Mouse (Mus musculus) gastrocnemius, postnatal 14 days (tissue): ENCODE measurements around the gene Etfbkmt. TPM values are rescaled to one million over a fixed set of nuclear protein-coding genes. Genes with fewer than 3 reads are reported as not detected.
"Not testable (repeated sequence)": the region's sequence is repeated elsewhere in the genome, so short reads cannot be mapped to it uniquely, and the experiment has no call there.

Experiments
- DNase-seq: peaks from one replicate; pipeline ENCODE4 v3.0.0; 2021; ENCODE audit warnings: mixed read lengths
- intact Hi-C: fragments of 180-260 bp; cut with DNase I; formaldehyde crosslinking; loops from one replicate; pipeline ENCODE4 v1.15.1; 2025; ENCODE audit warnings: low total_unique reads
- total RNA-seq, 2 experiments: library from RNA; stranded (reverse); gene quantifications; 2 replicates each; pipeline ENCODE4 v1.2.3; 2021

Gene Etfbkmt
- total RNA-seq, 2 experiments from 2014 or later = 7.6 to 15.0 TPM

DNA sequence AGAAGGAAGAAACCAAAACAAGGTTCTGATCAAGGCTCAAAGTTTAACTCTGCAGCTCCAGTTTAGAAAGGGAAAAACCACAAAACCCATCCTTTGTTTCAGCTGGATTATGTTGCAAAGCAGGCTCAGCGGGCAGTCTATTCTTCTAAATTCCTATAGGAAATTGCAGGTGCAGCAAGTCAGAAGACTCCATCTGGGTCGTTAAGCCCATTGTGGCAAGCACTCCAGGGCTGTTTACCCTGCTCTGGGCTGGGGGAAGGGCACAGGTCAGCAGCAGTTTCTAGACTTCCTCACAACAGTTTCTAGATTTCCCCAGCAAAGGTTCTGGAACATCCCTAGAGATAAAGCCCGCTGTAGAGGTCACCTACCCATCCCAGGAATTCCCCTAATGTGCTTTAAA lies 8.5 kb upstream of the Etfbkmt start:
- DNase-seq = no peak
- intact Hi-C loops = no loop called here

DNA sequence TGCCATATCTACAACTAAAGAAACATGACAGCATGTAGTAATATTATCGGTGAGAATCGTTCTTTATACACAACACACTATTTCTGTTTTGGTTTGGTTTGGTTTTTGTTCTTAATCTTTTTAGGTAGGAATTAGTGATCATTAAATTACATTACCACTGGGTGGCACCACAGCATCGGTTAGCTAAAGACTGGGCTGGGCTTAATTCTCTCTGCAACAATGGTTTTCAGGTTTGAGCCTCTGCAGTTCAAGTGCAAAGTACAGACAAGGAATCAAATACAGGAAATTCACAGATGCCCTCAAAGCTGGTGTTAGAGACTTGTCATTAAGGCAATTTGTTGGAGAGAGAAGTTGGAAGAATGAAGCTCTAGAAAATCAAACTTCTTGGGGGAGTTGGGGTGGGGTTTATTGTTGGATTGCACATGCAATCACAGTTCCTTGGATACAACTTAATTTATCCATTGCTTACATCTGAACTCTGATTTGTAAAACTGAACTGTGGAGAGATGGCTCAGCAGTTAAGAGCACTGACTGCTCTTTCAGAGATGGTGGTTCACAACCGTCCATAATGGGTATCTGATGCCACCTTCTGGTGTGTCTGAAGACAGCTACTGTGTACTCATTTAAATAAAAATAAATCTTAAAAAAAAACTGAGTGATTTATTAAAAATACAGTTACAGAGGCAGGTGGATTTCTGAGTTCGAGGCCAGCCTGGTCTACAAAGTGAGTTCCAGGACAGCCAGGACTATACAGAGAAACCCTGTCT lies 7.2 kb upstream of the Etfbkmt start:
- intact Hi-C loops = loop anchor here (2.0 kb wide), 1 partner anchor 244 kb away; no protein-coding TSS in a partner anchor
- DNase-seq = peak; percentile 11

DNA sequence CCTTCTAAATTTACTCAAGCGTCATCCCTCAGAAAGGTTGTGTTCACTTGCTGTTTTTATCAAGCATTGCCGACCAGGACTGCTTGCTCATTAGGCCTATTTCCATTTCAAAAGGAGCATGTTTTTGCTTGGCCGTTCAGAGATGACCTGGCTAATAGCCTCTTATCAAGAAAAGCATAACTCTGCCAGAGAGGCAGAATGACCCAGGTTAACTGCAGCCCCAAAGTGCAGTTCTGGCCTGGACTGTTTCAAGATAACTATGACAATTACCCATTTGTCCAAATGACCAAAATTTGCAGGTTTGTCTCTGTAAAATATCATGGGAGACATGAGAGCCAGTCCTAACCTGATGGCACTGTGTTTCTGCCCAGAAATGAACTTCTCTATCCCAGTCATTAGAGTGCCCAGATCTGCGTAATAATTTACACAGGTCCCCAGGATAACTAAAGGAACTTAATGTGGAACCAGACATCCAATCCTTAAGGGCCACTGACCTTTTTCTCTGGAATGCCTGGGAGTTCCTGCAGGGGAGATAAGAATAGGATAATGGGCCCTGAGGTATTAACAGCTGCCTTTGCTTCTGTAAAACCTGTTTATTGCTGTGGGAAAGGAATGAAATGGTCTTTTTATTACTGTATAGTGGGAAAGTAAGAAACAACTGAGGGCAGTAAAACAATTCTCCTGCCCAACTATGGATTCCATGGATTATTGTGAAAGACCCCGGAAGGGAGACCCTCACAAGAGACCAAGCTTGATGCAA lies 5.1 kb upstream of the Etfbkmt start:
- intact Hi-C loops = no loop called here
- DNase-seq = no peak

DNA sequence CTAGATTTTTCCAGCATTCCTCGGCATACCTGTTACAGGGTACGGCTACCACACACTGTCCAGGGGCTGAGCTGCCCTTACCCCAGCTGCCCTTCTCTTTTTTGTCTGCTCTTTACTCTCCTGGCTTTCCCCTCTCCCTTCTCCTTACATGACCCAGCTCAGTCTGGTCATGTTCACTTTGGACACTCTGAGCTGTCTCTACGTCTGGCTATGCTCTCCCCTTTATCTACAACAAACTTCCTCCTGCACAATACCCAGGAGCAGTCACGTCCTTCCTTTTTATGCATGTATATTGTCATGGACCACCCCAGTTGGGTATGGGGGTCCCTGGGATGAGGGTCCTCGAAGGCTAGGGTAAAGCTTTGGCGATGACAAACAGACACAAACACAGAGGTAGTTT lies 4.0 kb upstream of the Etfbkmt start:
- DNase-seq = no peak
- intact Hi-C loops = no loop called here

DNA sequence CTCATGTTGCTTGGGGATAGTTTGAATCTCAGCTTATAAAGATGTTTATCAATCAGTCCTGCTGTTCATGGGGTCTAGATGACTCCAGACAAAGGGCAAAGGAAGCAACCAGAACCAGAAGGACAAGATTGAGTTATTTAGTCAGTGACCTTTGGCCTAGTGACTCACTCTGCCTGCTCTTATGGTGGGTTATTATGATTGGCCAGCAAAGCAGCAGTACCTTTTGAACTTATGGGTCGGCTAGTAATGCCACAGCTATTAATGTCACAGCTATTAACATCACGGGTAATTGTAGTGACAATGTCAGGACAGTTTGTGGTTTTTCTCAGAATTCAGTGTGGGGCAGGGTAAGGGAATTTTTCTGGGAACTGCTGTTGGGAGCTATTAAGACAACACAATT lies 1.7 kb upstream of the Etfbkmt start:
- no peak for DNase-seq
- intact Hi-C loops = no loop called here

DNA sequence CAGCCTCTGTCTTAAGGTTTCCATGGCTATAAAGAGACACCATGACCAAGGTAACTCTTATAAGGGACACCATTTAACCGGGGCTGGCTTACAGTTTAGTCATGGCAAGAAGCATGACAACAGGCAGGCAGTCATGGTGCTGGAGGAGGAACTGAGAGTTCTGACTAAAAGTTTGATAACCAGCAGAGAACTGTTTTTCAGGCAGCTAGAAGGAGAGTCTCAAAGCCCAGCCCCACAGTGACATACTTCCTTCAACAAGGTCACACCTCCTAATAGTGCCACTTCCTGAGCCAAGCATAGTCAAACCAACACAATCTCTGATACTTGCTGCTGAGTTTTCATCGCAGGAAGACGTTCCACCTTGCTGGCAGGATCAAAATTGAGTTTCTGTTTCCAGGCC lies 638 bp upstream of the Etfbkmt start:
- intact Hi-C loops = no loop called here
- no peak for DNase-seq

DNA sequence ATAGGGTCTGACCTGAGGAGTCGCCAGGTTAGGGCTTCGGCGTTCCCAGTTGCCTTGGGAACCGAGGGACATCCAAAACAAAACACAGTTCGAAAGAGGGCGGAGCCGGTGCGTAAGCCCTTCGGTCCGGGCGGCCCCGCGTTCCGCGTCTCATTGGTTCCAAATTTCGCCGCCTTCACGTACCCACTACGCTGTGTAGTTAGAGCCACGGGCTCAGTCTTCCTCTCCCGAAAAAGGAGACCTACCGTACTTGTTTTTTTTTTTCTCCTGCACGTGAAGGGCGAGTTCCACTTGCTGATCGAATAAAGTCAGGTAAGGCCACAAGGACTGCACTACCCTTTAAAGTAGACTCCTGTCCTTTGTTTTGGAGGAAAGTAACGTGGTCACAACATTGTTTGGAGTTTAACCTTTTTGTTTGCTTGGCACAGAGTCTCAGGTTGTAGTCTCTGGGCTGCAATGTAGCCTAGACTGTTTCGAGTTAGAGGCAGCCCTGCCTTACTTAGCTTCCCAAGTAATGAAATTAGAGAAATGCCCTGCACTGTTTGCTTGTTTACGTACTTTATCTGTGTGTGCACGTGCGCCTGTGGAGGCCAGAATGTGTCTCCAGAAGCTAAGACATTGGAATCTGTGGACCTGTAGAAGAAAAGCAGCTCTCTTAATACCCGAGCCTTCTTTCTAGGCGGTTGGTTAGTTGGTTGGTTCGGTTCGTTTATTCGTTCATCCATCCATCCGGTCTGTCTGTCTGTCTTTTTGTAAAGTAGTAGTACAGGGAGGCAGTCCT lies 1.9 kb downstream of the Etfbkmt start:
- peak; percentile 85 for DNase-seq
- intact Hi-C loops = loop anchor here (5.0 kb wide), 1 partner anchor 46 kb away; the partner anchor contains the start of gene Amn1

DNA sequence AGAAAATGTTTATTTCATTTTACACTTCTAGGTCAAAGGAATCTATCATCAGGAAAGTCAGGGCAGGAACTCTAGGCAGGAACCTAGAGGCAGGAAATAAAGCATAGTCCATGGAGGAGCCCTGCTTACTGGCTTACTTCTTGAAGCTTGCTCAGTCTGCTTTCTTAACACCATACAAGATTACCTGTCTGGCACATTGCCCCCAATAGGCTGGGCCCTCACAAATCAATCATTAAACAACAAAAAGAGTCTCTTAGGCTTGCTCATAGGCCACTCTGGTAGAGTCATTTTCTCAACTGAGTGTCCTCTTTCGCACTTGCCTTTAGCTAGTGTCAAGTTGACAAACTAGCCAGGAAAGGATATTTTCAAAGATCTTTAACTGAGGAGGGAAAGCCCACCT lies 5.5 kb downstream of the Etfbkmt start:
- intact Hi-C loops = no loop called here

DNA sequence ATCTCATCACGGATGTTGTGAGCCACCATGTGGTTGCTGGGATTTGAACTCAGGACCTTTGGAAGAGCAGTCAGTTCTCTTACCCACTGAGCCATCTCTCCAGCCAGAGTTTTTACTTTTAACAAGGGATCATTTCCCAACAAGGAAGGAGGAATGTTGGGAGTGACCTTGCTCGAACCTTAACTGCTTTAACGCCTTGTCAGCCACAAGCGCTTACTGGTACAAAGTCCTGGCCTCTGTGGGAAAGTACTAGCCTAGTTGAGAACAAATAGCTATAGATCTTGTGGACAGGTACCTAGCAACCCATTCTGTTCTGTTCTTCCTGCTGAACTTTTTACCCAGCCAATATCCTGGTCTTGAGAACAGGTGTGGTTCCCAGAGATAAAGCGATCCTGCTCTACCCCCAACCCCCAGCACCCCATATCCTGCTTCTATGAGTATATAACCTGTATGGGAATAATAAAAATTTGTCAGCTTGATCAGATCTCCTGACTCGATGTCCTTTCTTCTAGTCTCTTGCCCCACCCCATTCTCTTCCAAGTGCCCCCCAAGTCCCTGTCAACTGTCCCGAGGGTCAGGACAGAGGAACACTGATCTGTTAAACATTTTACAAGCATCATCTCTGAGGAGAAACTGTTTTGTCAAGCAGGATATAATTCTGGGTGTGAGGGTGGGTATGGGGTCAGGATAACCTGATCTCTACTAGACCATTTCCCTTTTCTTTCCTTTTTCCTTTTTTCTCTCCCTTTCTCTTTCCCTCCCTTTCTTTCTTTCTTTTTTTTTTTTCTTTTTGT lies 9.0 kb downstream of the Etfbkmt start:
- intact Hi-C loops = no loop called here

More for the DNA sequence above, 5.5 kb downstream of the Etfbkmt start:
- no peak for DNase-seq

DNA sequence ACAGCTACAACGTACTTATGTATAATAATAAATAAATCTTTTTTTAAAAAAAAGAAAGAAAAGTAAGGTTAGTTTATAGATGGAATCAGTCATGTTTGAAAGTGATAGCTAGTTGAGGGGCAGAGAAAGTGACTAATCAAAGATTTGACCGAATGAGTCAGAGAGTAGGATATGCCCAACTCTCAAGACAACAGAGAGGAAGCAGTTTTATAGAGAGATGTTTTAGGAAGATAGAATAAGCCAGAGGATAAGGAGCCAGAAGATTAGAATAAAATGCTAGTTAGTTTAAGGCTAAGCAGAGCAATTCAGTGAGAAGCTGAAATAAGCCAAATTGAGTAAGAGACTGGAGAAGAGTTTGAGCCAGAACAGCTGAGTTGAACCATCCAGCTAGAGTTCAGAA lies 12.5 kb downstream of the Etfbkmt start:
- no peak for DNase-seq
- intact Hi-C loops = no loop called here

More for the DNA sequence above, 9.0 kb downstream of the Etfbkmt start:
- DNase-seq = no peak

DNA sequence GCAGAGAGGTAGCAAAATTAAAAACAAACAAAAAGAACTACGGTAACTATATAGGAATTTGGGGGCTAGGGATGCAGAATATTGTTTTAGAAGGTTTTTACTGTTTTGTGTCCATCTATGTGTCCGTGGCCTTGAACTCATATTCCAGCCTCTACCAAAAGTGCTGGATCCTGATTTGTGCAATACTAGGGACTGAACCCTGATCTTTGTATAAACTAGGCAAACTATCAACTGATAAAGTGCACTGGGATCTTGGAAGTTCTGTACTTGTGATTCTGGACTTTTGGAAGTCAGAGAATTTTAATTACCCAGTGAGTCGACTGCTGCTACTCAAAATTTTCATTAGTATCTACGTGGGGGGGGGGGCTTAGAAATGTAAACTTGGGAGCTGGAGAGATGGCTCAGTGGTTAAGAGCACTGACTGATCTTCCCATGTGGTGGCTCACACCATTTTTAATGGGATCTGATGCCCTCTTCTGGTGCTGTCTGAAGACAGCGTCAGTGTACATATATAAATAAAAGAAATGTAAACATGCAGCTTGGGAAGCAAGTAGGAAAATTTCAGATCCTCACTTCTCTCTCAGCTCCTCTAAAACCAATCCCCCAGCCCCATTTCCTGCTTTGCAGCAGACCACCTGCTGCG lies 13.9 kb downstream of the Etfbkmt start:
- intact Hi-C loops = no loop called here
- no peak for DNase-seq

DNA sequence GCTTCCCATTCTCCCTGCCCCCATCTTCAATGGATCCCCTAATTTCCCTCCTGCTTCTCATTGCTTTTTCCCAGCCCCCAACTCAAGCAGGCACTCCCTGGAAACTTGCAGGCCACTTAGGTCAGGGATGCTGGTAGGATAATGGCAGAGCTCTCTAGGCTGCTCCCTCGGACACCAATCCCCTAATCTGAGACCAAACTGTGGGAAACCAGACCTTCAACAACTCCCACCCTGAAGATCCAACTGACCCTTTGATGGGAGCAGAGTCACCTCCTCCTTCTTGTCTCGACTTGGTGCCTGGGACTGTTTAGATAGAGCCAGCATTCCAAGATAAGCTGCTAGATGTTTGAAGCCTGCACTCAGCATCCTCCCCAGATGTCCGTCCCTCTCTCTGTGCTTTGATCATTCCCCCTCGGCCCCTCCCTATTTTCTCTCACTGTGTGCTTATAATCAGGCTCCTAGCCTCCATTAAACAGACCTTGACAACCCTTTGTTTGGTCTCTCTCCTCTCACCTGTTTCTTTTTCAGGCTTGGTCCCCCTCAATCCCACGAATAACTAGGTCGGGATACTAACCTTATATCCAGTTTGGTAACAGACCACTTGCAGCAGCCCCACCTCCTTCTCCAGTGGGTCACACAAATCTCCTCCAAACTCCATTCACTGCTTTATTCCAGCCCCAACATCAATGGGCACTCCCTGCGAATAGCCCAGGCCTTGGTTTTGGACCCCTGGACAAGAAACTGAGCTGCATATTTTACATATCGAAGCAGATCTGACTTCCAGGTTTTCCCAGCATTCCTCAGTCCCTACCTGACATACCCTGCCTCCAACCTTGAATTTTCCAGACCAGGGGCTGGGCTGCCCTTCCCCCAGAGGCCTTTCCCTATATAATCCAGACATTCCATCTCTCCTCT lies 14.7 kb downstream of the Etfbkmt start:
- intact Hi-C loops = no loop called here
- DNase-seq = no peak

DNA sequence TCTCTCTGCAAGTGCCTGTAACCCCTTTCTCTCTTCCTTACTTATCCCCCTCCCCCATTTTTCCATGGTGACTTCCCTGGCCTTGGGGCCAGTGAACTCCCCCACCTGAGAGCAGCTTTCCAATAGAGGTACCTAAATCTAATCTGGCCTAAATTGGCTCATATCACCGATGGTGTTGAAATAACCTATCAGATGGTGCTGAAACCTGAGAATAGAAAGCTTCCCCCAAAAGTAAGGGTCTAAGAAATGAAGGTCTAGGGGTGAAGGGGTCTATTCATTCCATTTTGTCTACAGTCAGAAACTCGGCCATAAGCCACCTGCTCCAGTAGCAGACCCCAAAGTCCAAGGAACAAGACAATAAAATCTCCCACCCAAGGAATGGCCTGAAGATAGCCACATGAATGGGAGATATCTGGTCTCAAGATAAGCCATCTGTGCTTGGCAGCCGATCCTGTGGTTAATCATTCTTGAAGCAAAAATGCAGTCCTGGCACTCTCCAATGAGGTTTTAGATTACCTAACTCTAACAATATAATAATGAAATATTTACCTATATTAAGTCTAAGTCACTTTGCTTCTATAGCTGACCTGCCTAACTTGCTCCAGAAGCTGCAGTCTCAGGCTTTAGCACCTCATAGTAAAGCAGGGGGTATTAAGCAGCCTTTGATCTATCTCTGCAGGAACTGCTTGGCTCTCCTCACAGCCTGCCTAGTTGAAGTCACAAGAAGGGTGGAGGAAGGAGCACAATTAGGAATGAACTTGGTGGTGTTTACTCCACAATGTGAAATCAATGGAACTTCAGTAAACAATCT lies 15.6 kb downstream of the Etfbkmt start:
- no peak for DNase-seq
- intact Hi-C loops = no loop called here

DNA sequence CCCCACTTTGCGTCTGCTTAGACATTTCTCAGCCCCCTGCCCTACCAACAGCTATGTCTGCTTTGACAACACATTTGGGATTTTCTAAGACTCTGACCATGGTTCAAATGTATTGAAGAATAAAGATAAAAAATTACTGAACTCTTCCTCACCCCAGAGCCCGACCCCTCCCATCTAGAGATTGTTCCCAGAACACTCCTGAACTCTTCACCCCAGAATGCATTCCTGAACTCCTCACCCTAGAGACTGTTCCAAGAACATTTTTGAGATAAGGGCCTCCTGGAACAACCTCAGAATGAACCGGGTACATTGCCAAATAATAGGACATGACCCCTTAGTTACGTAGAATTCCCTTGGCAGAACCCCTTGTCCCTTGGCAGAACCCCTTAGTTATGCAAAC lies 27.4 kb downstream of the Etfbkmt start:
- DNase-seq, intact Hi-C loops: not testable (repeated sequence)

DNA sequence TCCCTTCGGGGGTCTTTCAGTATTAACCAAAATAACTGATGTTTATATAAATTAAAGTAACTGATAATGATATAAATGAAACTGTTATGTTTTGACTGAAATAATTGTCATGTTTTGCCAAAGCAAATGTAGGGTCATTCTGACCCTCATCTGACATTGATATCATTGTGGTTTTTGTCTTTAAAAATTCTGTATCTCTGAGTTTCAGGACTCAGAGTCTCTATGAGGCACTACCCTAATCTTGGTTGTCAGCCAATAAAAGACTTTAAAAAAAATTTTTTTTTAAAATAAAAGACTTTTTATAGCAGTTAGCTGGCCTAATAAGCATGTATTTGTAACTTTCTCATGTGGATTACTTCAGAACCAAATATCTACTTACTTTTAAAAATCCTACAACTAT lies 28.0 kb downstream of the Etfbkmt start:
- DNase-seq = no peak
- intact Hi-C loops = no loop called here

DNA sequence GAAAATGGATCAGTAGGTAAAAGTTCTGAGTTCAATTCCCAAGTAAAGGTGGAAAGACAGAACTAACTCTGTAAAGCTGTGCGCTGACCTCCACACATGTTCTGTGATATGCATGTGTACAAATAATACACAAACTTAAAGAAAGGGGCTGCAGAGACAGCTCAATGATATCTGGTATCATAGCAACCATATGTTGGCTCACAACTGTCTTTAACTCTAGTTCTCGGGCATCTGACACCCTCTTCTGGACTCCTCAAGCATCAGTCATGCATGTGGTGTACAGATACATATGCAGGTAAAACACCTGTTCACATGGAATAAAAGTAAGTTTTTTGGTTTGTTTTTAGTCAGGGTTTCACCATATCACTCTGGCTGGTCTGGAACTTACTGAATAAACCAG lies 28.8 kb downstream of the Etfbkmt start:
- DNase-seq = no peak
- intact Hi-C loops = no loop called here

DNA sequence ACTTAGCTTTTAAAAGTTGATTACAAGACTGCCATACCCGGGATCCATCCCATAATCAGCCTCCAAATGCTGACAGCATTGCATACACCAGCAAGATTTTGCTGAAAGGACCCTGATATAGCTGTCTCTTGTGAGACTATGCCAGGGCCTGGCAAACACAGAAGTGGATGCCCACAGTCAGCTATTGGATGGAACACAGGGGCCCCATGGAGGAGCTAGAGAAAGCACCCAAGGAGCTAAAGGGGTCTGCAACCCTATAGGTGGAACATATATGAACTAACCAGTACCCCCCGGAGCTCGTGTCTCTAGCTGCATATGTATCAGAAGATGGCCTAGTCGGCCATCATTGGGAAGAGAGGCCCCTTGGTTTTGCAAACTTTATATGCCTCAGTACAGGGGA lies 30.3 kb downstream of the Etfbkmt start:
- intact Hi-C loops, DNase-seq: not testable (repeated sequence)
